In the genomic region with DNA sequence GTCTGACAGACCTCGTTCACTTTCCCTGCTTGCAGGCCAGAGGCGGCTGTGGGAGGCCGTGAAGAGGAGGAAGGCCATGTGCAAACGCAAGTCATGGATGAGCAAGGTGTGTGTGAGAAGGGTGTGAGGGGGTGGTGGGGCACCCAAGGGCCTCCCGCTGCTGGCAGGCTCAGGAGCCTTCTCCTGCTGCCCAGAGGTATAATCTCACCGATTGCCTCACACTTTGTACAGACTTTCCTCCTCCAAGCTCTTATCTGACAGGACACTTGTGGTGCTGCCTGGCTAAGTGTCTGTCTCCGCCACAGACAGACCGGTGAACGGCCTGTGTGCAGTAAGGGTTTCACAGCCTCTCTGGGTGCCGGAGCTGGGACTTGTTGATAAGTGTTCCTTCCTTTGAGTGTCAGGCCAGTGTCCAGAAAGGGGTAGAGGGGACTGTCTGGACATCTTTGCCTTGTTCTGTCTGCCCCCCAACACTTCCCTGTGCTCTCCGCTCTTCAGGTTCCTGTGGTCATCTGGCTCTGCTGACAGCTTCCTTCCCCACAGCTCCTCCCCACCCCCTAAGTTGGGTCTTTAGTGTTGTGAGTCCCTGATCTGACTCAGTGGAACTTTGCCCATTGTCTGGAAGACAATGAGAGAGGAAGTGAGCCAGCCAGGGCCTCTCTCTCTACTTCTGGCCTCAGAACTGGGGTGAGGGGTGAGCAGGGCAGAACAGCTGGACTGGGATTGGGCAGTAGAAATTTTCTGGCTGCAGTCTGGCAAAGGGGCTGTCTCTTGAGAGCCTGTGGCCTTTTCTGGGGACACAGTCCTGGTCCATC, we compare ENCODE assay signal across 7 mouse cellular contexts. TPM values are rescaled to one million over a fixed set of nuclear protein-coding genes. Genes with fewer than 3 reads are reported as not detected.
DNase-seq lines count a peak whose midpoint lies in the region; ATAC-seq and TF ChIP-seq lines count a peak whose summit lies in the region.

No protein-coding gene starts in this region.

- peak overlapping the region; percentile 54 for H3K27ac ChIP-seq in intestine, embryonic 14.5 days (ENCODE audit: low read depth)
- peak overlapping the region; percentile 61 for H3K27ac ChIP-seq in stomach, postnatal 0 days (replicated peaks)

- peak; percentile 84 for ATAC-seq in erythroblast, adult 5-6 weeks (replicated peaks; ENCODE audit: low FRiP score, poor library complexity, severe bottlenecking)
- no peak for ATAC-seq in intestine, embryonic 14.5 days (replicated peaks; ENCODE audit: low FRiP score, low TSS enrichment, low read depth)
- no peak for ATAC-seq in stomach, postnatal 0 days (ENCODE audit: low FRiP score, low TSS enrichment)

- peak; percentile 10 for DNase-seq in urinary bladder, postnatal 14 days (ENCODE audit: low spot score)
- DNase-seq in urinary bladder, postnatal 25 days (ENCODE audit: low spot score) = no peak
- no peak for DNase-seq in intestine, embryonic 14.5 days (ENCODE audit: low spot score)
- DNase-seq in lung, postnatal 14 days = peak; percentile 47
- DNase-seq in stomach, postnatal 0 days (ENCODE audit: low spot score) = peak; percentile 32
- no peak for DNase-seq in ovary, postnatal 14 days (ENCODE audit: low spot score)

- H3K36me3 ChIP-seq in intestine, embryonic 14.5 days (ENCODE audit: control insufficient read depth, insufficient read depth, low read length) = peaks cover 41% of the 10 kb centered on the region
- peaks cover 4% of the 10 kb centered on the region; the same call in 1 of the 2 replicates for H3K36me3 ChIP-seq in stomach, postnatal 0 days (ENCODE audit: control insufficient read depth, insufficient read depth, low read length)

- WGBS in intestine, embryonic 14.5 days = 59% methylated on average over 11 of the region's 11 CpGs
- 59% methylated on average over 11 of the region's 11 CpGs for WGBS in stomach, postnatal 0 days

- no peak overlapping the region for H3K4me3 ChIP-seq in intestine, embryonic 14.5 days (ENCODE audit: low read depth, low read length)
- H3K4me3 ChIP-seq in stomach, postnatal 0 days (ENCODE audit: low read depth, low read length) = no peak overlapping the region

- no peak overlapping the region for H3K9ac ChIP-seq in intestine, embryonic 14.5 days (ENCODE audit: low read length)
- H3K9ac ChIP-seq in stomach, postnatal 0 days (ENCODE audit: low read length) = no peak overlapping the region

- TF ChIP-seq EP300 in stomach, postnatal 0 days (optimal IDR thresholded peaks at IDR 0.05) = no peak

- H3K27me3 ChIP-seq in intestine, embryonic 14.5 days (replicated peaks; ENCODE audit: control insufficient read depth, insufficient read depth, low read length) = no peaks in the 10 kb centered on the region
- H3K27me3 ChIP-seq in stomach, postnatal 0 days (ENCODE audit: control insufficient read depth, insufficient read depth, low read length) = no peaks in the 10 kb centered on the region

- H3K4me2 ChIP-seq in intestine, embryonic 14.5 days (ENCODE audit: low read length) = no peak overlapping the region
- H3K4me2 ChIP-seq in stomach, postnatal 0 days (replicated peaks; ENCODE audit: low read depth) = no peak overlapping the region

- TF ChIP-seq CTCF in stomach, postnatal 0 days (IDR thresholded peaks at IDR 0.05; ENCODE audit: low read depth) = no peak

- H3K9me3 ChIP-seq in intestine, embryonic 14.5 days (ENCODE audit: control insufficient read depth, low read length) = no peaks in the 10 kb centered on the region
- H3K9me3 ChIP-seq in stomach, postnatal 0 days (ENCODE audit: control insufficient read depth, low read length) = no peaks in the 10 kb centered on the region

- peaks cover 22% of the 10 kb centered on the region for H3K4me1 ChIP-seq in intestine, embryonic 14.5 days (replicated peaks; ENCODE audit: control insufficient read depth, insufficient read depth, low read length)
- peaks cover 16% of the 10 kb centered on the region for H3K4me1 ChIP-seq in stomach, postnatal 0 days (replicated peaks; ENCODE audit: control insufficient read depth, insufficient read depth)

RNA-seq across cellular contexts. Expression of a gene that starts 22.4 kb away (rescaled TPM):
- 15.8 and 33.2 TPM in 2 replicates for total RNA-seq in erythroblast, adult 5-6 weeks (2015; ENCODE audit: low replicate concordance)
- total RNA-seq in erythroblast, adult 5-6 weeks (2017; ENCODE audit: low replicate concordance) = 19.6 and 29.7 TPM in 2 replicates
- 11.1 and 13.0 TPM in 2 replicates for polyA plus RNA-seq in intestine, embryonic 14.5 days (2014; fragmentation: Nextera tagmentation; extraction: Ambion mirVana)
- 17.1 and 21.0 TPM in 2 replicates for polyA plus RNA-seq in stomach, postnatal 0 days (2015; fragmentation: Nextera tagmentation; extraction: Ambion mirVana)

RNA-seq across cellular contexts. Expression of a gene that starts 57.3 kb away (rescaled TPM):
- 1,871 and 1,887 TPM in 2 replicates for total RNA-seq in erythroblast, adult 5-6 weeks (2015; ENCODE audit: low replicate concordance)
- 2,733 and 3,492 TPM in 2 replicates for total RNA-seq in erythroblast, adult 5-6 weeks (2017; ENCODE audit: low replicate concordance)
- 140 and 162 TPM in 2 replicates for polyA plus RNA-seq in intestine, embryonic 14.5 days (2014; fragmentation: Nextera tagmentation; extraction: Ambion mirVana)
- 45.6 and 50.0 TPM in 2 replicates for polyA plus RNA-seq in stomach, postnatal 0 days (2015; fragmentation: Nextera tagmentation; extraction: Ambion mirVana)

Comparison
In these comparisons a context has a peak if more than half of its experiments do, and no peak if none do; other contexts are left out.
1. DNase-seq: peak in urinary bladder, postnatal 14 days (single experiment), lung, postnatal 14 days (single experiment) and stomach, postnatal 0 days (single experiment); none in urinary bladder, postnatal 25 days (single experiment), intestine, embryonic 14.5 days (single experiment) and ovary, postnatal 14 days (single experiment).